Mouse (Mus musculus) E14TG2a.4 (cell line): ENCODE data around the gene 2300002M23Rik.

Experiments
- CTCF ChIP-seq: conservative IDR thresholded peaks from 2 replicates; pipeline ENCODE4 v1.5.1; 2014; ENCODE audit warnings: low read length
- NANOG ChIP-seq: IDR thresholded peaks from 2 replicates; pipeline ENCODE4 v1.6.1; 2014; ENCODE audit warnings: borderline replicate concordance, low read length, mixed read lengths
- POU5F1 ChIP-seq: IDR thresholded peaks from 2 replicates; pipeline ENCODE4 v1.6.1; 2014; ENCODE audit warnings: low read length, borderline replicate concordance

GRCm38 (mm10) chr17:35592131-35592530, 24.9 kb downstream of the 2300002M23Rik start:
- TF ChIP-seq CTCF: peak; percentile 31
- no peak for TF ChIP-seq NANOG
- no peak for TF ChIP-seq POU5F1
